Mouse (Mus musculus): Measurements from ENCODE around the gene Pmepa1. TPM values are rescaled to one million over a fixed set of nuclear protein-coding genes. Genes with fewer than 3 reads are reported as not detected.

The Pmepa1 gene
- total RNA-seq, 2 experiments from 2014 or later, result 39.1 to 86.4 TPM

- no peak for DNase-seq (ENCODE audit: low spot score in 2 of 2)
Observed at GRCm38 (mm10) chr2:173278846-173279580, 2.7 kb upstream of the Pmepa1 start.

- DNase-seq (ENCODE audit: low spot score in 2 of 2), result peak in 1 of 2 experiments; percentile 41
Observed at GRCm38 (mm10) chr2:173276859-173277258, 526 bp upstream of the Pmepa1 start.

GRCm38 (mm10) chr2:173275343-173276201 lies 761 bp downstream of the Pmepa1 start:
- DNase-seq (ENCODE audit: low spot score in 2 of 2), result peak; percentile 62 to 71

GRCm38 (mm10) chr2:173274428-173275342 lies 1.6 kb downstream of the Pmepa1 start:
- no peak for DNase-seq (ENCODE audit: low spot score in 2 of 2)

GRCm38 (mm10) chr2:173273885-173274284 lies 2.4 kb downstream of the Pmepa1 start:
- DNase-seq (ENCODE audit: low spot score in 2 of 2), result no peak

- DNase-seq (ENCODE audit: low spot score in 2 of 2), result no peak
Observed at GRCm38 (mm10) chr2:173272354-173272900, 3.9 kb downstream of the Pmepa1 start.

- no peak for DNase-seq (ENCODE audit: low spot score in 2 of 2)
Observed at GRCm38 (mm10) chr2:173271541-173271940, 4.8 kb downstream of the Pmepa1 start.

GRCm38 (mm10) chr2:173270601-173271248 lies 5.6 kb downstream of the Pmepa1 start:
- DNase-seq (ENCODE audit: low spot score in 2 of 2), result no peak

GRCm38 (mm10) chr2:173270196-173270595 lies 6.1 kb downstream of the Pmepa1 start:
- no peak for DNase-seq (ENCODE audit: low spot score in 2 of 2)

GRCm38 (mm10) chr2:173267562-173267961 lies 8.8 kb downstream of the Pmepa1 start:
- DNase-seq (ENCODE audit: low spot score in 2 of 2), result no peak

- no peak for DNase-seq (ENCODE audit: low spot score in 2 of 2)
Observed at GRCm38 (mm10) chr2:173266349-173267112, 9.8 kb downstream of the Pmepa1 start.

GRCm38 (mm10) chr2:173265468-173266265 lies 10.7 kb downstream of the Pmepa1 start:
- DNase-seq (ENCODE audit: low spot score in 2 of 2), result no peak

- DNase-seq (ENCODE audit: low spot score in 2 of 2), result no peak
Observed at GRCm38 (mm10) chr2:173264467-173265128, 11.7 kb downstream of the Pmepa1 start.

- peak in 1 of 2 experiments; percentile 32 for DNase-seq (ENCODE audit: low spot score in 2 of 2)
Observed at GRCm38 (mm10) chr2:173263636-173264330, 12.6 kb downstream of the Pmepa1 start.

GRCm38 (mm10) chr2:173261497-173261896 lies 14.8 kb downstream of the Pmepa1 start:
- DNase-seq (ENCODE audit: low spot score in 2 of 2), result peak in 1 of 2 experiments; percentile 38

GRCm38 (mm10) chr2:173258459-173259091 lies 17.8 kb downstream of the Pmepa1 start:
- DNase-seq (ENCODE audit: low spot score in 2 of 2), result no peak

- peak in 1 of 2 experiments; percentile 53 for DNase-seq (ENCODE audit: low spot score in 2 of 2)
Observed at GRCm38 (mm10) chr2:173257610-173258009, 18.7 kb downstream of the Pmepa1 start.

Measured in adrenal gland, adult 18-20 months (tissue).